8 mouse cellular contexts compared by ENCODE assay signal in genomic region chr2:3726501-3727078, GRCm38 (mm10).
DNase-seq lines count a peak whose midpoint lies in the region; ATAC-seq lines count a peak whose summit lies in the region.

No protein-coding gene starts in this region.

- no peaks in the 10 kb centered on the region for H3K27me3 ChIP-seq in neural tube, embryonic 14.5 days (ENCODE audit: control insufficient read depth, insufficient read depth, low read length)

- DNase-seq in heart, adult 11 months: peak; percentile 90
- DNase-seq in heart, postnatal 4 days: no peak
- DNase-seq in spleen, postnatal 36 days (ENCODE audit: low spot score in 2 of 2): peak; percentile 66 to 73
- no peak for DNase-seq in spleen, postnatal 14 days (ENCODE audit: low spot score in 2 of 2)
- DNase-seq in layer of hippocampus, adult 8-10 months (ENCODE audit: low spot score in 2 of 2): peak; percentile 63 to 64
- DNase-seq in adrenal gland, postnatal 14 days: no peak
- DNase-seq in embryo, embryonic 10 days (ENCODE audit: low spot score): no peak

- no peaks in the 10 kb centered on the region for H3K36me3 ChIP-seq in neural tube, embryonic 14.5 days (ENCODE audit: control insufficient read depth, insufficient read depth, low read length)

- H3K27ac ChIP-seq in neural tube, embryonic 14.5 days (ENCODE audit: low read depth, low read length): no peak overlapping the region

- H3K4me3 ChIP-seq in neural tube, embryonic 14.5 days (ENCODE audit: low read depth, low read length): no peak overlapping the region

- H3K9me3 ChIP-seq in neural tube, embryonic 14.5 days (ENCODE audit: control insufficient read depth, low read length): no peaks in the 10 kb centered on the region

- H3K4me2 ChIP-seq in neural tube, embryonic 14.5 days (ENCODE audit: low read depth, low read length): no peak overlapping the region

- H3K4me1 ChIP-seq in neural tube, embryonic 14.5 days (ENCODE audit: control insufficient read depth, insufficient read depth, low read length): no peaks in the 10 kb centered on the region; the same call in 1 of the 2 replicates

- WGBS in neural tube, embryonic 14.5 days: 62% methylated on average over 13 of the region's 13 CpGs

- ATAC-seq in neural tube, embryonic 14.5 days (ENCODE audit: low read depth): peak; percentile 23; the same call in 1 of the 2 replicates

- H3K9ac ChIP-seq in neural tube, embryonic 14.5 days (replicated peaks; ENCODE audit: low read depth, low read length): no peak overlapping the region

Comparison
In these comparisons a context has a peak if more than half of its experiments do, and no peak if none do; other contexts are left out.
1. DNase-seq: peak in heart, adult 11 months (single experiment), spleen, postnatal 36 days (2 of 2) and layer of hippocampus, adult 8-10 months (2 of 2); none in heart, postnatal 4 days (single experiment), spleen, postnatal 14 days (0 of 2), adrenal gland, postnatal 14 days (single experiment) and embryo, embryonic 10 days (single experiment).